Mouse (Mus musculus) MEL (cell line): ENCODE results near the gene Casz1. TPM values are rescaled to one million over a fixed set of nuclear protein-coding genes. Genes with fewer than 3 reads are reported as not detected.

Experiments
- DNase-seq: peaks from one replicate; pipeline ENCODE4 v3.0.0; 2011; ENCODE audit warnings: low read depth, low spot score
- H3K27ac ChIP-seq: 2 replicates; pipeline ENCODE4 v1.5.1; 2012; ENCODE audit warnings: low read depth, mild to moderate bottlenecking, control low read depth, low read length, moderate library complexity; ENCODE audit not compliant: control insufficient read depth
- H3K27me3 ChIP-seq, 2 experiments: fragments of 150-350 bp in 1 of 2; sonication (generic) in 1 of 2; 2 replicates each; pipeline ENCODE4 v1.6.1; 2012; ENCODE audit warnings: low read length in 2 of 2, mild to moderate bottlenecking in 2 of 2, improper control_type of control experiment in 1 of 2, moderate library complexity in 1 of 2; ENCODE audit not compliant: insufficient read depth in 2 of 2, control insufficient read depth in 1 of 2
- H3K36me3 ChIP-seq, 2 experiments: 2 replicates each; pipeline ENCODE4 v1.6.1; 2012 to 2014; ENCODE audit warnings: low read length in 2 of 2, improper control_type of control experiment in 1 of 2, inconsistent platforms in 1 of 2, mild to moderate bottlenecking in 1 of 2; ENCODE audit not compliant: insufficient read depth in 2 of 2, control insufficient read depth in 1 of 2
- H3K4me1 ChIP-seq, 2 experiments: fragments of 150-350 bp in 1 of 2; sonication (generic) in 1 of 2; 2 replicates each; pipeline ENCODE4 v1.6.1; 2012; ENCODE audit warnings: low read length in 2 of 2, improper control_type of control experiment in 1 of 2, mild to moderate bottlenecking in 1 of 2; ENCODE audit not compliant: insufficient read depth in 2 of 2, control insufficient read depth in 1 of 2
- H3K4me3 ChIP-seq, 2 experiments: fragments of 150-350 bp in 1 of 2; sonication (generic) in 1 of 2; 2 replicates each; pipeline ENCODE4 v1.5.1; 2012; ENCODE audit warnings: low read depth in 2 of 2, low read length in 2 of 2, mild to moderate bottlenecking in 2 of 2, moderate library complexity in 2 of 2, control low read depth in 1 of 2, improper control_type of control experiment in 1 of 2; ENCODE audit not compliant: control insufficient read depth in 1 of 2, insufficient read depth in 1 of 2
- H3K79me2 ChIP-seq: 2 replicates; pipeline ENCODE4 v1.6.1; 2012; ENCODE audit warnings: mild to moderate bottlenecking, low read length, moderate library complexity; ENCODE audit not compliant: control insufficient read depth, poor library complexity, insufficient read depth
- H3K9ac ChIP-seq: 2 replicates; pipeline ENCODE4 v1.6.1; 2012; ENCODE audit warnings: low read depth, mild to moderate bottlenecking, control low read depth, low read length, moderate library complexity; ENCODE audit not compliant: control insufficient read depth, poor library complexity, severe bottlenecking
- H3K9me3 ChIP-seq: fragments of 150-350 bp; sonication (generic); replicated peaks from 2 replicates; pipeline ENCODE4 v1.6.1; 2012; ENCODE audit warnings: mild to moderate bottlenecking, low read length, improper control_type of control experiment, moderate library complexity; ENCODE audit not compliant: insufficient read depth
- BHLHE40 ChIP-seq: IDR thresholded peaks from 2 replicates; pipeline ENCODE4 v1.6.1; 2012; ENCODE audit warnings: low read depth, mild to moderate bottlenecking, inconsistent platforms, low read length, improper control_type of control experiment, borderline replicate concordance
- CTCF ChIP-seq, 3 experiments: IDR thresholded peaks in 2 of 3; conservative IDR thresholded peaks in 1 of 3; 2 replicates each; pipeline ENCODE4 v1.5.1; 2011 to 2012; ENCODE audit warnings: low read length in 3 of 3, low read depth in 2 of 3, mild to moderate bottlenecking in 2 of 3, improper control_type of control experiment in 1 of 3, inconsistent platforms in 1 of 3, mixed read lengths in 1 of 3, moderate library complexity in 1 of 3; ENCODE audit not compliant: control insufficient read depth in 1 of 3, insufficient read depth in 1 of 3, poor library complexity in 1 of 3, severe bottlenecking in 1 of 3
- E2F4 ChIP-seq: IDR thresholded peaks from 2 replicates; pipeline ENCODE4 v1.6.1; 2011; ENCODE audit warnings: low read depth, low read length, improper control_type of control experiment, borderline replicate concordance
- GABPA ChIP-seq: IDR thresholded peaks from 2 replicates; pipeline ENCODE4 v1.6.1; 2012; ENCODE audit warnings: low read depth, mild to moderate bottlenecking, inconsistent platforms, low read length, improper control_type of control experiment, moderate library complexity
- HCFC1 ChIP-seq: IDR thresholded peaks from 2 replicates; pipeline ENCODE4 v1.6.1; 2012; ENCODE audit warnings: low read depth, mild to moderate bottlenecking, inconsistent platforms, low read length, improper control_type of control experiment, moderate library complexity
- JUND ChIP-seq: IDR thresholded peaks from 2 replicates; pipeline ENCODE4 v1.6.1; 2011; ENCODE audit warnings: low read depth, mild to moderate bottlenecking, improper control_type of control experiment, low read length
- KAT2A ChIP-seq: conservative IDR thresholded peaks from 2 replicates; pipeline ENCODE4 v1.6.1; 2012; ENCODE audit warnings: low read depth, low read length, improper control_type of control experiment, inconsistent platforms
- MXI1 ChIP-seq: IDR thresholded peaks from 2 replicates; pipeline ENCODE4 v1.6.1; 2011; ENCODE audit warnings: mild to moderate bottlenecking, low read depth, low read length, improper control_type of control experiment
- NELFE ChIP-seq: IDR thresholded peaks from 2 replicates; pipeline ENCODE4 v1.6.1; 2011; ENCODE audit warnings: low read depth, low read length, improper control_type of control experiment
- RAD21 ChIP-seq: IDR thresholded peaks from 2 replicates; pipeline ENCODE4 v1.6.1; 2011; ENCODE audit warnings: mild to moderate bottlenecking, low read depth, low read length, improper control_type of control experiment
- SMC3 ChIP-seq: IDR thresholded peaks from 2 replicates; pipeline ENCODE4 v1.6.1; 2011; ENCODE audit warnings: low read depth, low read length, improper control_type of control experiment
- TAL1 ChIP-seq: IDR thresholded peaks from 2 replicates; pipeline ENCODE4 v1.6.1; 2012; ENCODE audit warnings: mild to moderate bottlenecking, inconsistent platforms, low read length, moderate library complexity, mixed read lengths
- USF2 ChIP-seq, 2 experiments: IDR thresholded peaks; 2 replicates each; pipeline ENCODE4 v1.6.1; 2011 to 2012; ENCODE audit warnings: improper control_type of control experiment in 2 of 2, low read length in 2 of 2, borderline replicate concordance in 1 of 2, inconsistent platforms in 1 of 2, low read depth in 1 of 2, mild to moderate bottlenecking in 1 of 2; ENCODE audit not compliant: insufficient read depth in 1 of 2
- ZC3H11A ChIP-seq: IDR thresholded peaks from 2 replicates; pipeline ENCODE4 v1.6.1; 2012; ENCODE audit warnings: low read depth, mild to moderate bottlenecking, inconsistent platforms, low read length, improper control_type of control experiment
- polyA plus RNA-seq, 2 experiments: library from polyadenylated mRNA; stranded (reverse) in 1 of 2; unstranded in 1 of 2; fragments of >175 nt in 1 of 2; fragments of >200 nt in 1 of 2; gene quantifications; 2 replicates each; pipeline versions ENCODE4 v1.2.1 to v1.2.4; 2012; ENCODE audit warnings: low replicate concordance in 2 of 2, low read depth in 1 of 2; ENCODE audit not compliant: insufficient read length in 2 of 2, insufficient read depth in 1 of 2, missing spikeins in 1 of 2
- total RNA-seq: library from RNA; depleted of rRNA; stranded (reverse); fragments of 300-350 nt; gene quantifications from 2 replicates; pipeline ENCODE4 v1.2.3, GENCODE M21; 2012

The Casz1 gene
- total and polyA plus RNA-seq, 3 experiments: 1.3 to 3.2 TPM; not detected in 1

- Histone ChIP-seq H3K9ac (no peak overlapping the region), H3K27me3 (no peaks in the 10 kb centered on the region), H3K9me3 (no peaks in the 10 kb centered on the region), H3K4me3 (no peak overlapping the region), H3K36me3 (no peaks in the 10 kb centered on the region), H3K4me1 (no peaks in the 10 kb centered on the region), H3K79me2 (no peaks in the 10 kb centered on the region), H3K27ac (no peak overlapping the region)
- TF ChIP-seq ZC3H11A (no peak), BHLHE40 (no peak), RAD21 (no peak), E2F4 (no peak)
- DNase-seq: no peak
Measured at GRCm38 (mm10) chr4:148925589-148926359, 121.5 kb downstream of the Casz1 start.

- TF ChIP-seq MXI1 (no peak), JUND (no peak), SMC3 (no peak), NELFE (no peak), KAT2A (no peak), TAL1 (no peak), HCFC1 (no peak), CTCF (IDR thresholded peaks at IDR 0.05 in 2 of 3, conservative IDR thresholded peaks at IDR 0.05 in 1 of 3; ENCODE audit: control insufficient read depth in 1 of 3, insufficient read depth in 1 of 3, low read depth in 2 of 3, low read length in 3 of 3, poor library complexity in 1 of 3, severe bottlenecking in 1 of 3) (no peak)
- no peaks in the 10 kb centered on the region for H3K9me3 ChIP-seq
- H3K36me3 ChIP-seq: no peaks in the 10 kb centered on the region
- no peaks in the 10 kb centered on the region for H3K79me2 ChIP-seq
- no peak overlapping the region for H3K4me3 ChIP-seq
- no peak for DNase-seq
- no peak overlapping the region for H3K9ac ChIP-seq
- no peaks in the 10 kb centered on the region for H3K27me3 ChIP-seq
- no peak overlapping the region for H3K27ac ChIP-seq
- no peaks in the 10 kb centered on the region for H3K4me1 ChIP-seq
Measured at GRCm38 (mm10) chr4:148926459-148926858, 122.2 kb downstream of the Casz1 start.

GRCm38 (mm10) chr4:148928316-148928715, 124.1 kb downstream of the Casz1 start:
- H3K9ac ChIP-seq: no peak overlapping the region
- H3K27ac ChIP-seq: no peak overlapping the region
- no peaks in the 10 kb centered on the region for H3K9me3 ChIP-seq
- no peaks in the 10 kb centered on the region for H3K36me3 ChIP-seq
- no peaks in the 10 kb centered on the region for H3K79me2 ChIP-seq
- H3K4me1 ChIP-seq: no peaks in the 10 kb centered on the region
- H3K27me3 ChIP-seq: no peaks in the 10 kb centered on the region
- no peak overlapping the region for H3K4me3 ChIP-seq
- no peak for DNase-seq
- no peak for TF ChIP-seq GABPA
- no peak for TF ChIP-seq TAL1
- TF ChIP-seq USF2 (IDR thresholded peaks at IDR 0.05; ENCODE audit: borderline replicate concordance in 1 of 2, insufficient read depth in 1 of 2, low read depth in 1 of 2, low read length in 2 of 2): no peak
